Mouse (Mus musculus) lung, adult 2 months (tissue): ENCODE results near the gene Irf1.

ENCODE experiments used
- CTCF ChIP-seq: fragments of 200-500 bp; IDR thresholded peaks from 2 replicates; pipeline ENCODE4 v1.5.1; 2011; ENCODE audit warnings: mild to moderate bottlenecking, low read length, control low read depth; ENCODE audit not compliant: insufficient read depth
- POLR2A ChIP-seq: fragments of 200-500 bp; IDR thresholded peaks from 2 replicates; pipeline ENCODE4 v1.6.1; 2011; ENCODE audit warnings: low read depth, mild to moderate bottlenecking, control low read depth, low read length, borderline replicate concordance; ENCODE audit errors: extremely low read depth

- TF ChIP-seq CTCF (no peak), POLR2A (peak; percentile 75; the same call in 1 of the 2 replicates)
These were observed 8.0 kb upstream of the Irf1 start for GRCm38 (mm10) chr11:53761822-53762221.
